Mouse (Mus musculus): ENCODE measurements around the gene Sde2. TPM values are rescaled to one million over a fixed set of nuclear protein-coding genes. Genes with fewer than 3 reads are reported as not detected.
A peak's percentile ranks its signal among the peaks of the same experiment; 100 is the strongest.

The Sde2 gene
- polyA plus RNA-seq, 1 experiment from 2014 or later: 39.3 TPM

DNA sequence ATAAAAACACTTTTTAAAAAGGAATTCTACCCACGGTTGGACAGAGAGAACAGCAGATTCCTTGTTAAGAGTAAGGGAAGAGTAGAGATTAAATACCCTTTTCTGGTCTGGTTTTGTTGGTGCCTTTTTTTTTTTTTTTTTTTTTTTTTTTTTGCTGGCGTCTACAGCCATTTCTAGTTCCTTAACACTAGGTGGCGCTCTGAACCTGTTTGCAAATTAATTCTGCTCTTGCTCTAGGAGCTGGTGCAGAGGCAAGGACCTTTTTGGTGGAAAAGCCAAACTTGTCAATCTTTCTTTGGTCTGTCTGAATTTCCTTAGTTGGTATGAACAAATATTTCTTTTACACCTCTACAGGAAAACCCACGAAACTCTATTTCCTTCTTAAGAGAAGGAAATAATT, 50.2 kb downstream of the Sde2 start:
- peaks cover 3% of the 10 kb centered on the region; the same call in 1 of the 2 replicates for H3K27me3 ChIP-seq
- H3K4me3 ChIP-seq: no peak overlapping the region
- H3K4me2 ChIP-seq (replicated peaks): no peak overlapping the region
- 3% methylated on average over 4 of the region's 4 CpGs for WGBS
- peaks cover 6% of the 10 kb centered on the region for H3K36me3 ChIP-seq
- H3K9ac ChIP-seq: no peak overlapping the region; the same call in 1 of the 2 replicates
- H3K9me3 ChIP-seq: no peaks in the 10 kb centered on the region
- H3K27ac ChIP-seq: no peak overlapping the region
- ATAC-seq (ENCODE audit: low FRiP score, low read depth): no peak
- H3K4me1 ChIP-seq: peaks cover 14% of the 10 kb centered on the region

DNA sequence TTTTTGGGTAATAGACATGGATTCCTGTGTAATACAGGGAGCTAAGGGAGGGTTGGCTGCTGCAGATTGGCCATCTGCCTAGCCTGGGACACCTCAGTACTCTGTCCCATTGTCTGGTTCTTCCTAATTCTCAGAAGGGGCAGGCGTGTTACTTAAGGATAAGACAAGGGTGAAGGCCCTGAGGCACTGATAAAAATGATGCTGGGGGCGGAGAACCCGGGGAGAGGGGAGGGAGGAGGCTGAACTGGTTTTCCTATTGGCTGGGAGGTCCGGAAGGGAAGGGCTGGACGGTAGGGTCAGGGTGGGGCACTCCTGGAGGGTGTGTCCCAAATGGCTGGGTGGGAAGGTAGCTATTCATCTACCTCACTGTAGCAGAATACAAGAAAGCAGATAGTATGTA, 52.0 kb downstream of the Sde2 start:
- Histone ChIP-seq H3K4me2 (replicated peaks) (no peak overlapping the region), H3K9ac (no peak overlapping the region), H3K9me3 (no peaks in the 10 kb centered on the region), H3K27me3 (no peaks in the 10 kb centered on the region), H3K36me3 (peaks cover 24% of the 10 kb centered on the region), H3K4me3 (no peak overlapping the region), H3K27ac (no peak overlapping the region), H3K4me1 (peaks cover 20% of the 10 kb centered on the region)
- 36% methylated on average over 5 of the region's 5 CpGs for WGBS
- ATAC-seq (ENCODE audit: low FRiP score, low read depth): no peak

DNA sequence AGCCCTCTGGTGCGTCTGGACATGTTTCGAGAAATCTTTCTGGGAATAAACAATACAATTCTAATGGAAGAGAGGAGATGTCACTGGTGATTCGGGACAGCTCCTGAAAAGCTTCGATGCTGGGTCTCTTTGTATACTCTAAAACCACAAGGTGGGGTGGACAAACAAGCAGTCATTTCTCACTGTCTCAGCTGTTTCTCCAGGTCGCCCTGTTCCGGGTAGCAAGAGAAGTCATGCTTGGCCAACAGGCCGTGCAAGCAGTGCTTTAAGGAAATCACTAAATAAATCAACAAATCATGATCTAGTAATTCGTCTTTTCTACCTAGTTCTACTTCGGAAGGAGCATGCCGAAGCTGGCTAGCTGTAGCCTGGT, 52.7 kb downstream of the Sde2 start:
- Histone ChIP-seq H3K36me3 (peaks cover 31% of the 10 kb centered on the region), H3K4me1 (peaks cover 20% of the 10 kb centered on the region), H3K27me3 (no peaks in the 10 kb centered on the region), H3K9me3 (no peaks in the 10 kb centered on the region), H3K4me3 (peak overlapping the region; percentile 77), H3K9ac (0 out of 2 replicates have a peak overlapping the region, but pooled peaks have one; percentile 40), H3K4me2 (replicated peaks) (peak overlapping the region; percentile 81), H3K27ac (peak overlapping the region; percentile 49; the same call in 1 of the 2 replicates)
- 0 out of 2 replicates have a peak, but pooled peaks have one; percentile 2 for ATAC-seq (ENCODE audit: low FRiP score, low read depth)
- WGBS: 41% methylated on average over 10 of the region's 10 CpGs

DNA sequence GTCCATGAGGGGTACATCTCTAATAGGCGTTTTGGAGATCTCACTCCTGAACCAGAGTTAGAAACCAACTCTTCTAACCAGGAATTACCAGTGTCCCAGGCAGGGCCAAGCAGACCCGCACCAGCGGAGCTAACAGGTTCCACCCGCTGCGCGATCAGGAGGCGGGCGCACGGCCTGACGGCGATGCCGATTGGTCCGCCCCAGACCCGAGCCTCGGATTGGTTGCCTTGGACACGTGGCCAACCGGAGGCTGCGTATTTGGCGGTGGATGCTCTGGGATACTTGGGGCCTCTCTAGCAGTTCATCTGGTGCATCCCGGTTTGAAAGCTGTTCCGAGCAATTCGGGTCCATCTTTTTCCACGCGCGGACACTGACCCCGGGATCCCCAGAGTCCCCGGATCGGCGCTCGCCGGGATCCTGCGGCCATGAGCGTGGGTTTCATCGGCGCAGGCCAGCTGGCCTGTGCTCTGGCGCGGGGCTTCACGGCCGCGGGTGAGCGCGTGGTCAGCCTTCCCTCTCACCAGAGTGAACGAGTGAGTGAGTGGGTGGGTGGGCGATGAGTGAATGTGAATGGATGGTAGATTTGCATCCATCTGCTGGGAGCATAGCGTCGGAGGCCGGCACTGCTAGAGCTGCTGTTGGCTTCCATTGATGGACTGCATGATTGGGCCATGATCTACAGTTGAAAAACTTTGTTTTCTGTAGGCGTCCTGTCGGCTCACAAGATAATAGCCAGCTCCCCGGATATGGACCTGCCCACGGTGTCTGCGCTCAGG, 53.3 kb downstream of the Sde2 start, which contains the start of gene Pycr2:
TSS of gene Pycr2 (plus strand) at position 255 of the 776 bp plus-strand sequence.
- WGBS: 1% methylated on average over 52 of the region's 52 CpGs
- peaks cover 20% of the 10 kb centered on the region for H3K4me1 ChIP-seq

DNA sequence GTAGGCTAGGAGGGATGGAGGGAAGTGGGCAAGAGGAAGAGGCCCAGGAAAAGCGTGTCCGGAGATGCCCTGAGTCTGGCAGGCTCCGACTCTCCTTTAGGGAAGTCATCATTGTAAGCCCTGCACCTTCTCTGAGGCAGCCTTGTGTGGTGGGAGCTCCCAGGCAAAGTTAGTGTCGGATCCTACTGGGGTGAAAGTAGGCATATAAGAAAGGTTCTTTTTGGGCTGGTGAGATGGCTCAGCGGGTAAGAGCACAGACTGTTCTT, 53.8 kb downstream of the Sde2 start:
- peak overlapping the region; percentile 92 for H3K9ac ChIP-seq
- peak overlapping the region; percentile 81; the same call in 1 of the 2 replicates for H3K27ac ChIP-seq
- H3K4me3 ChIP-seq: peak overlapping the region; percentile 77
- WGBS: 4% methylated on average over 5 of the region's 5 CpGs
- H3K4me2 ChIP-seq (replicated peaks): peak overlapping the region; percentile 81
- no peak for ATAC-seq (ENCODE audit: low FRiP score, low read depth)
- peaks cover 38% of the 10 kb centered on the region for H3K36me3 ChIP-seq
- peaks cover 20% of the 10 kb centered on the region for H3K4me1 ChIP-seq
- no peaks in the 10 kb centered on the region for H3K27me3 ChIP-seq
- H3K9me3 ChIP-seq: no peaks in the 10 kb centered on the region

More for the DNA sequence above, 53.3 kb downstream of the Sde2 start, which contains the start of gene Pycr2:
- Histone ChIP-seq H3K4me3 (peak within 1 kb of the TSS; percentile 77), H3K9ac (peak within 1 kb of the TSS; percentile 92), H3K27ac (peak within 1 kb of the TSS; percentile 81), H3K9me3 (no peaks in the 10 kb centered on the region), H3K27me3 (no peaks in the 10 kb centered on the region), H3K4me2 (replicated peaks) (peak within 1 kb of the TSS; percentile 81), H3K36me3 (peaks cover 37% of the 10 kb centered on the region)
- ATAC-seq (ENCODE audit: low FRiP score, low read depth): peak; percentile 99

DNA sequence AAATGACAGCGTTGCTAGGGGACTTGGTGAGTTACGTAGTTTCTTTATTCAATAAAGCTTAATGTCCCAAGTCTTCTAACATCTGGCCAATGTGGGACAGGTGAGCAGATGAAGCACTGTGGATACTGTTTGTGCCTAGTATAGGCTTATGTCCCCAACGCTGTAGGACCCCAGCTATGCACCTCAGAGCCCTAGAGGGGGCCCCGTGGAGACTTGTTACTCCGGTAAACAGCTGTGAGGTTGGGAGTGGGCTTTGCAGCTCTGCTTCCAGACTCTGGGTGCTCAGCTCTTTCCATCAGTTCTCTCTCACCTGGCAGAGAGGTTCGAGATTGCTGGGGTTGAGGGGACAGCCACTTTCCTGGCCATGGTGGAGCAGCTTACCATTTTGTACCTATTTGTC, 54.4 kb downstream of the Sde2 start:
- WGBS: 68% methylated on average over 6 of the region's 6 CpGs

DNA sequence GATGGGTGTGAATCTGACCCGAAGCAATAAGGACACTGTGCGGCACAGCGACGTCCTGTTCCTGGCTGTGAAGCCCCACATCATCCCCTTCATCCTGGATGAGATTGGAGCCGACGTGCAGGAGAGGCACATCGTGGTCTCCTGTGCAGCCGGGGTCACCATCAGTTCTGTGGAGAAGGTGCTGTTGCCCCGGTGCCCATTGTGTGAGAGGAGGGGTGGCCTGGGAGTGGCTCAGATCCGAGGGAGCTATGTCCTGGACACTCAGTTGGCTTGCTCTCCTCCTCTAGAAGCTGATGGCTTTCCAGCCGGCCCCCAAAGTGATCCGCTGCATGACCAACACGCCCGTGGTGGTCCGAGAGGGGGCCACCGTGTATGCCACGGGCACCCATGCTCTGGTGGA, 54.9 kb downstream of the Sde2 start:
- Histone ChIP-seq H3K36me3 (peaks cover 38% of the 10 kb centered on the region), H3K4me2 (replicated peaks) (peak overlapping the region; percentile 81), H3K27ac (no peak overlapping the region), H3K9ac (peak overlapping the region; percentile 92), H3K4me3 (peak overlapping the region; percentile 77), H3K27me3 (no peaks in the 10 kb centered on the region), H3K9me3 (no peaks in the 10 kb centered on the region), H3K4me1 (peaks cover 22% of the 10 kb centered on the region)
- 95% methylated on average over 17 of the region's 17 CpGs for WGBS
- ATAC-seq (ENCODE audit: low FRiP score, low read depth): no peak

More for the DNA sequence above, 54.4 kb downstream of the Sde2 start:
- H3K4me2 ChIP-seq (replicated peaks): peak overlapping the region; percentile 81
- H3K9ac ChIP-seq: peak overlapping the region; percentile 92
- H3K4me3 ChIP-seq: peak overlapping the region; percentile 77
- H3K27me3 ChIP-seq: no peaks in the 10 kb centered on the region
- H3K9me3 ChIP-seq: no peaks in the 10 kb centered on the region
- H3K4me1 ChIP-seq: peaks cover 20% of the 10 kb centered on the region
- ATAC-seq (ENCODE audit: low FRiP score, low read depth): no peak
- H3K36me3 ChIP-seq: peaks cover 38% of the 10 kb centered on the region
- H3K27ac ChIP-seq: no peak overlapping the region

DNA sequence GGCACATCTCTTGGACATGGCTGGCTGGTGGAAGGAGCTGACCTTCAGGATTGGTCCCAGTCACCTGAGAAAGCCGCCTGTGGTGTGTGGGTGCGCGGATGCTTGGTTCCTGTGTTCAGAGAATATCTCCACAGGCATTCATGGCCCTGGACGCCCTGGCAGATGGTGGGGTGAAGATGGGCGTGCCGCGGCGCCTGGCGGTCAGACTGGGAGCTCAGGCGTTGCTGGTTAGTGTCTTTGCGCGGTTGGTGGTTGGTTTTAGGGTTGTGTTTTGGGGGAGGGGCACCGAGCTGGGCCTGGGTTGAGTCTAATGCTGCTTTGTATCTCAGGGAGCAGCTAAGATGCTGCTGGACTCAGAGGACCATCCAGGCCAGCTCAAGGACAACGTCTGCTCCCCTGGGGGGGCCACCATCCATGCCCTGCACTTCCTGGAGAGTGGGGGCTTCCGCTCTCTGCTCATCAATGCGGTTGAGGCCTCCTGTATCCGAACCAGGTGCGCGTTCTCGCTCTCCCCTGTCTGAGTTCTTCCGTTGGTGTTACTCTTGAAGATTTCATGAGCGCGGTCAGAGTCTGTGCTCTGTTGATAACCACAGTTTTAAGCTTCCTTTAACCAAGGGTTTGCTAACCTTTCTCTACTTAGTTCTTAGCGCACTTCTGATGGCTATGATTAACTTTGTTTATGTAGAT, 55.7 kb downstream of the Sde2 start:
- no peaks in the 10 kb centered on the region for H3K9me3 ChIP-seq
- ATAC-seq (ENCODE audit: low FRiP score, low read depth): no peak
- no peak overlapping the region for H3K9ac ChIP-seq
- 89% methylated on average over 24 of the region's 24 CpGs for WGBS
- peaks cover 29% of the 10 kb centered on the region for H3K4me1 ChIP-seq
- H3K4me3 ChIP-seq: no peak overlapping the region
- H3K4me2 ChIP-seq (replicated peaks): 0 out of 2 replicates have a peak overlapping the region, but pooled peaks have one; percentile 3
- H3K36me3 ChIP-seq: peaks cover 38% of the 10 kb centered on the region
- no peaks in the 10 kb centered on the region for H3K27me3 ChIP-seq
- H3K27ac ChIP-seq: no peak overlapping the region

DNA sequence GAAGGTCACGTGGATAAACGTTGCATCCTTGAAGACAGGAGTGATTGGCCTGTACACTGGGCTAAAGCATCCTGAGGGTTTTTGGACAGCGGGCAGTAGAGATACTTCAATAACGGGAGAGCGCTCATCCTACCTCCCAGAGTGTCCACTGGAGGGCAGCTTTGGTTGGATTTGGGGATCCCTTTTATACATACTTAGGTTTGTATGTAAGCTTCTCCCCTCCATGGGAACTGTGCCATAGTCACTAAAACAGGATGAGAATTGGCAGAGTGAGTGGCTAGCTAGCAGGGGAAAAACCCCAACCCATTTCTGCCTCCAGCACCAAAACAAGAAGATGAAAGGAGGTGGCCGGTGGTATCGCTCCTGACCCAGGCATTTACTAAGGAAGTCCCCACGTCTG, 60.2 kb downstream of the Sde2 start:
- ATAC-seq (ENCODE audit: low FRiP score, low read depth): 0 out of 2 replicates have a peak, but pooled peaks have one; percentile 6
- H3K9ac ChIP-seq: no peak overlapping the region
- peaks cover 32% of the 10 kb centered on the region for H3K36me3 ChIP-seq
- H3K4me2 ChIP-seq (replicated peaks): peak overlapping the region; percentile 51
- no peaks in the 10 kb centered on the region for H3K9me3 ChIP-seq
- no peaks in the 10 kb centered on the region for H3K27me3 ChIP-seq
- WGBS: 48% methylated on average over 8 of the region's 8 CpGs
- H3K4me3 ChIP-seq: 0 out of 2 replicates have a peak overlapping the region, but pooled peaks have one; percentile 7
- H3K27ac ChIP-seq: peak overlapping the region; percentile 28; the same call in 1 of the 2 replicates
- peaks cover 40% of the 10 kb centered on the region for H3K4me1 ChIP-seq

DNA sequence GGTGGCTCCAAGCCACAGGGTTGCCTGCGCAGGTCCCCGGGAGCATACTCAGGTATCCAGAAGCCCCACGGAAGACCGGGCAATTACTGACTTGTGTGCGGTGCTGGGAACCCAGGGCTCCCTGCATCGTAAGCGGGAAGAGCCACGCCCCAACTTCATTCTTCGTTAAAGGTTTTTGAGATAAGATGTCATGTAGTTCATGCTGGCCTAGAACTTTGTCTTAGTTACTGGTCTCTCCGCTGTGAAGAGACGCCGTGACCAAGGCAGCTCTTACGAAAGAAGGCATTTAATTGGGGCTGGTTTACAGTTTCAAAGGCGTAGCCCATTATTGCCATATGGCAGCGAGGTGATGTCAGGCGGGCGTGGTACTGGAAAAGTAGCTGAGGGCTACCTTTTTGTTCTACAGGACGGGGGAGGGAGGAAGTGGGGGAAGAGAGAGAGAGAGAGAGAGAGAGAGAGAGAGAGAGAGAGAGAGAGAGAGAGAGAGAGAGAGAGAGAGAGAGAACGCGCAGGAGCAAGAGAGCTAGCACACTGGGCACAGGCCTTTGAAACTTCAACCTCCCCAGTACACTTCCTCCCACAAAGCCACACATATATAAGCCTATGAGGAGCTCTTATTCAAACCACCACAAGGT, 60.8 kb downstream of the Sde2 start:
- Histone ChIP-seq H3K36me3 (peaks cover 26% of the 10 kb centered on the region), H3K4me1 (peaks cover 35% of the 10 kb centered on the region), H3K27ac (peak overlapping the region; percentile 28; the same call in 1 of the 2 replicates), H3K4me2 (replicated peaks) (peak overlapping the region; percentile 51), H3K9ac (no peak overlapping the region), H3K9me3 (no peaks in the 10 kb centered on the region), H3K4me3 (0 out of 2 replicates have a peak overlapping the region, but pooled peaks have one; percentile 7), H3K27me3 (no peaks in the 10 kb centered on the region)
- WGBS: 31% methylated on average over 20 of the region's 20 CpGs
- ATAC-seq (ENCODE audit: low FRiP score, low read depth): peak; percentile 10; the same call in 1 of the 2 replicates

DNA sequence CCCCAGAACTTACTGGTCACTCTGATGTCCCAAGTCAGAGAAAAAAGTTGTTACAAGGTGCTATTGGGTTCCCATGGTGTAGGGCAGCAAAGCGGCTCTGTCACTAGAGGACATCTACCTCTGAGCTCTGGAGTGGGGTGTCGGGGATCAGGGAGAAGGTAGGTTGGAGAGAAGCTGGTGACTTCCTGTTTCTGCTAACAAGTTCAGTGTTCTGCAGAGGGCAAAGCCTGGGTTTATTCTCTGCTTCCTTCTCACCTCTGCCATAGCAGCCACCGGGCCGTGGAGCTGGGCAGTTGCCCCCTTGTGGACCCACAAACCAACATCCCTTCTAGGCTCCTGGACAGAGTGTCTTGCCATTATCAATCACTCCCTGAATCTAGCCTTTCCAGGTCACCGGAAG, 61.9 kb downstream of the Sde2 start:
- peaks cover 35% of the 10 kb centered on the region for H3K4me1 ChIP-seq
- ATAC-seq (ENCODE audit: low FRiP score, low read depth): no peak
- H3K27ac ChIP-seq: peak overlapping the region; percentile 69; the same call in 1 of the 2 replicates
- H3K9me3 ChIP-seq: no peaks in the 10 kb centered on the region
- H3K4me3 ChIP-seq: no peak overlapping the region
- no peak overlapping the region for H3K4me2 ChIP-seq (replicated peaks)
- no peaks in the 10 kb centered on the region for H3K27me3 ChIP-seq
- no peak overlapping the region for H3K9ac ChIP-seq
- peaks cover 15% of the 10 kb centered on the region for H3K36me3 ChIP-seq
- WGBS: 79% methylated on average over 5 of the region's 5 CpGs

DNA sequence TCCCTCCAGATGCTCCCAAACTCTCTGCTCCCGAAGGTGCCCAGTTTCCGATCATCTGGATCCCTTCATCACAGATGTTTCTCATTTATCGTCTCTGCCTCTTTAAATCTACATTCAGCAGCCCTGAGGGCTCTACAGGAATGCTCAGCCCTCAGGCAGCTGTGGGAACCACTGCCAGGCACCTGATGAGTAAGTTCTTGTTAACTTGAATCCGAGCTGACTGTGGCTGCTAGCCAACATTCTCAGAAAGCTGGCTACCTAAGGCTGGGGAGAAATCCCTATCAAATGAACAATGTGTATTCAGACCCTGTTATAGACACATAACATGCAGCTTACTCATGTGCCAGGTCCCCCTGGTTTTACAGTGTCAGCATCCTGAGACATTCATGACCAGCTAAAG, 62.9 kb downstream of the Sde2 start:
- ATAC-seq (ENCODE audit: low FRiP score, low read depth): peak; percentile 86
- peak overlapping the region; percentile 69; the same call in 1 of the 2 replicates for H3K27ac ChIP-seq

More for the DNA sequence above, 62.9 kb downstream of the Sde2 start:
- Histone ChIP-seq H3K36me3 (peaks cover 5% of the 10 kb centered on the region), H3K4me1 (peaks cover 35% of the 10 kb centered on the region), H3K4me2 (replicated peaks) (no peak overlapping the region), H3K9me3 (no peaks in the 10 kb centered on the region), H3K27me3 (no peaks in the 10 kb centered on the region), H3K4me3 (no peak overlapping the region), H3K9ac (no peak overlapping the region)
- WGBS: 9% methylated on average over 4 of the region's 4 CpGs

Measured in limb, embryonic 13.5 days (tissue).